Mouse (Mus musculus) neural tube, embryonic 14.5 days (tissue): ENCODE measurements around the gene Sde2. TPM values are rescaled to one million over a fixed set of nuclear protein-coding genes. Genes with fewer than 3 reads are reported as not detected.

Experiments
- ATAC-seq: fragments of 200-750 bp; cut with Nextera tagmentation; 2 replicates; pipeline ENCODE4 v1.8.0; 2017; ENCODE audit warnings: low read depth, mild to moderate bottlenecking, moderate TSS enrichment, moderate library complexity
- H3K27ac ChIP-seq: fragments of 300-500 bp; sonication (generic); 2 replicates; pipeline ENCODE4 v1.5.1; 2014; ENCODE audit warnings: low read depth, mild to moderate bottlenecking, control low read depth, low read length, moderate library complexity, mixed read lengths
- H3K27me3 ChIP-seq: fragments of 300-500 bp; sonication (generic); 2 replicates; pipeline ENCODE4 v1.6.1; 2014; ENCODE audit warnings: low read length; ENCODE audit not compliant: control insufficient read depth, insufficient read depth
- H3K36me3 ChIP-seq: fragments of 300-500 bp; sonication (generic); 2 replicates; pipeline ENCODE4 v1.6.1; 2014; ENCODE audit warnings: low read length, mixed read lengths; ENCODE audit not compliant: control insufficient read depth, insufficient read depth
- H3K4me1 ChIP-seq: fragments of 300-500 bp; sonication (generic); 2 replicates; pipeline ENCODE4 v1.6.1; 2014; ENCODE audit warnings: low read length; ENCODE audit not compliant: control insufficient read depth, insufficient read depth
- H3K4me2 ChIP-seq: fragments of 300-500 bp; sonication (generic); 2 replicates; pipeline ENCODE4 v1.6.1; 2014; ENCODE audit warnings: mild to moderate bottlenecking, low read depth, low read length, control low read depth
- H3K4me3 ChIP-seq: fragments of 300-500 bp; sonication (generic); 2 replicates; pipeline ENCODE4 v1.5.1; 2014; ENCODE audit warnings: low read depth, low read length, control low read depth, mixed read lengths
- H3K9ac ChIP-seq: fragments of 300-500 bp; sonication (generic); replicated peaks from 2 replicates; pipeline ENCODE4 v1.6.1; 2014; ENCODE audit warnings: low read depth, mild to moderate bottlenecking, control low read depth, low read length, mixed read lengths
- H3K9me3 ChIP-seq: fragments of 300-500 bp; sonication (generic); 2 replicates; pipeline ENCODE4 v1.6.1; 2016; ENCODE audit warnings: low read length; ENCODE audit not compliant: control insufficient read depth
- WGBS: fragments of 180-500 bp; shearing (Covaris S2); extraction: QIAGEN DNeasy Blood & Tissue Kit; methylation state at CpG from one replicate; pipeline ENCODE4 v1.1.7; 2014; 5-methylcytosine and 5-hydroxymethylcytosine counted together
- polyA plus RNA-seq: library from polyadenylated mRNA; unstranded; fragments of >200 nt; fragmentation: Nextera tagmentation; extraction: Ambion mirVana; gene quantifications from 2 replicates; pipeline ENCODE4 v1.2.1, GENCODE M21; 2014

Sde2 gene
- polyA plus RNA-seq, 1 experiment from 2014 or later, result 29.0 TPM

DNA sequence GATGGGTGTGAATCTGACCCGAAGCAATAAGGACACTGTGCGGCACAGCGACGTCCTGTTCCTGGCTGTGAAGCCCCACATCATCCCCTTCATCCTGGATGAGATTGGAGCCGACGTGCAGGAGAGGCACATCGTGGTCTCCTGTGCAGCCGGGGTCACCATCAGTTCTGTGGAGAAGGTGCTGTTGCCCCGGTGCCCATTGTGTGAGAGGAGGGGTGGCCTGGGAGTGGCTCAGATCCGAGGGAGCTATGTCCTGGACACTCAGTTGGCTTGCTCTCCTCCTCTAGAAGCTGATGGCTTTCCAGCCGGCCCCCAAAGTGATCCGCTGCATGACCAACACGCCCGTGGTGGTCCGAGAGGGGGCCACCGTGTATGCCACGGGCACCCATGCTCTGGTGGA is 54.9 kb downstream of the Sde2 start:
- H3K4me3 ChIP-seq, result no peak overlapping the region
- no peak for ATAC-seq
- peaks cover 14% of the 10 kb centered on the region for H3K4me1 ChIP-seq
- WGBS, result 95% methylated on average over 17 of the region's 17 CpGs
- H3K27me3 ChIP-seq, result peaks cover 3% of the 10 kb centered on the region; the same call in 1 of the 2 replicates
- no peaks in the 10 kb centered on the region for H3K9me3 ChIP-seq
- no peak overlapping the region for H3K4me2 ChIP-seq
- H3K27ac ChIP-seq, result no peak overlapping the region
- H3K36me3 ChIP-seq, result peaks cover 15% of the 10 kb centered on the region; the same call in 1 of the 2 replicates
- no peak overlapping the region for H3K9ac ChIP-seq

DNA sequence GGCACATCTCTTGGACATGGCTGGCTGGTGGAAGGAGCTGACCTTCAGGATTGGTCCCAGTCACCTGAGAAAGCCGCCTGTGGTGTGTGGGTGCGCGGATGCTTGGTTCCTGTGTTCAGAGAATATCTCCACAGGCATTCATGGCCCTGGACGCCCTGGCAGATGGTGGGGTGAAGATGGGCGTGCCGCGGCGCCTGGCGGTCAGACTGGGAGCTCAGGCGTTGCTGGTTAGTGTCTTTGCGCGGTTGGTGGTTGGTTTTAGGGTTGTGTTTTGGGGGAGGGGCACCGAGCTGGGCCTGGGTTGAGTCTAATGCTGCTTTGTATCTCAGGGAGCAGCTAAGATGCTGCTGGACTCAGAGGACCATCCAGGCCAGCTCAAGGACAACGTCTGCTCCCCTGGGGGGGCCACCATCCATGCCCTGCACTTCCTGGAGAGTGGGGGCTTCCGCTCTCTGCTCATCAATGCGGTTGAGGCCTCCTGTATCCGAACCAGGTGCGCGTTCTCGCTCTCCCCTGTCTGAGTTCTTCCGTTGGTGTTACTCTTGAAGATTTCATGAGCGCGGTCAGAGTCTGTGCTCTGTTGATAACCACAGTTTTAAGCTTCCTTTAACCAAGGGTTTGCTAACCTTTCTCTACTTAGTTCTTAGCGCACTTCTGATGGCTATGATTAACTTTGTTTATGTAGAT is 55.7 kb downstream of the Sde2 start:
- no peak for ATAC-seq
- Histone ChIP-seq H3K27me3 (peaks cover 3% of the 10 kb centered on the region; the same call in 1 of the 2 replicates), H3K36me3 (peaks cover 15% of the 10 kb centered on the region; the same call in 1 of the 2 replicates), H3K4me3 (no peak overlapping the region), H3K27ac (no peak overlapping the region), H3K9me3 (no peaks in the 10 kb centered on the region), H3K4me1 (peaks cover 14% of the 10 kb centered on the region), H3K4me2 (no peak overlapping the region), H3K9ac (no peak overlapping the region)
- 94% methylated on average over 24 of the region's 24 CpGs for WGBS

DNA sequence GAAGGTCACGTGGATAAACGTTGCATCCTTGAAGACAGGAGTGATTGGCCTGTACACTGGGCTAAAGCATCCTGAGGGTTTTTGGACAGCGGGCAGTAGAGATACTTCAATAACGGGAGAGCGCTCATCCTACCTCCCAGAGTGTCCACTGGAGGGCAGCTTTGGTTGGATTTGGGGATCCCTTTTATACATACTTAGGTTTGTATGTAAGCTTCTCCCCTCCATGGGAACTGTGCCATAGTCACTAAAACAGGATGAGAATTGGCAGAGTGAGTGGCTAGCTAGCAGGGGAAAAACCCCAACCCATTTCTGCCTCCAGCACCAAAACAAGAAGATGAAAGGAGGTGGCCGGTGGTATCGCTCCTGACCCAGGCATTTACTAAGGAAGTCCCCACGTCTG is 60.2 kb downstream of the Sde2 start:
- H3K36me3 ChIP-seq, result peaks cover 14% of the 10 kb centered on the region; the same call in 1 of the 2 replicates
- H3K9ac ChIP-seq, result no peak overlapping the region
- no peaks in the 10 kb centered on the region for H3K4me1 ChIP-seq
- H3K27me3 ChIP-seq, result no peaks in the 10 kb centered on the region
- H3K27ac ChIP-seq, result no peak overlapping the region
- no peak overlapping the region for H3K4me2 ChIP-seq
- 54% methylated on average over 8 of the region's 8 CpGs for WGBS
- no peak for ATAC-seq
- no peaks in the 10 kb centered on the region for H3K9me3 ChIP-seq
- H3K4me3 ChIP-seq, result no peak overlapping the region

DNA sequence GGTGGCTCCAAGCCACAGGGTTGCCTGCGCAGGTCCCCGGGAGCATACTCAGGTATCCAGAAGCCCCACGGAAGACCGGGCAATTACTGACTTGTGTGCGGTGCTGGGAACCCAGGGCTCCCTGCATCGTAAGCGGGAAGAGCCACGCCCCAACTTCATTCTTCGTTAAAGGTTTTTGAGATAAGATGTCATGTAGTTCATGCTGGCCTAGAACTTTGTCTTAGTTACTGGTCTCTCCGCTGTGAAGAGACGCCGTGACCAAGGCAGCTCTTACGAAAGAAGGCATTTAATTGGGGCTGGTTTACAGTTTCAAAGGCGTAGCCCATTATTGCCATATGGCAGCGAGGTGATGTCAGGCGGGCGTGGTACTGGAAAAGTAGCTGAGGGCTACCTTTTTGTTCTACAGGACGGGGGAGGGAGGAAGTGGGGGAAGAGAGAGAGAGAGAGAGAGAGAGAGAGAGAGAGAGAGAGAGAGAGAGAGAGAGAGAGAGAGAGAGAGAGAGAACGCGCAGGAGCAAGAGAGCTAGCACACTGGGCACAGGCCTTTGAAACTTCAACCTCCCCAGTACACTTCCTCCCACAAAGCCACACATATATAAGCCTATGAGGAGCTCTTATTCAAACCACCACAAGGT is 60.8 kb downstream of the Sde2 start:
- Histone ChIP-seq H3K27me3 (no peaks in the 10 kb centered on the region), H3K4me3 (no peak overlapping the region), H3K4me1 (no peaks in the 10 kb centered on the region), H3K9ac (no peak overlapping the region), H3K36me3 (peaks cover 9% of the 10 kb centered on the region; the same call in 1 of the 2 replicates), H3K9me3 (no peaks in the 10 kb centered on the region), H3K27ac (no peak overlapping the region), H3K4me2 (no peak overlapping the region)
- WGBS, result 60% methylated on average over 20 of the region's 20 CpGs
- ATAC-seq, result no peak

DNA sequence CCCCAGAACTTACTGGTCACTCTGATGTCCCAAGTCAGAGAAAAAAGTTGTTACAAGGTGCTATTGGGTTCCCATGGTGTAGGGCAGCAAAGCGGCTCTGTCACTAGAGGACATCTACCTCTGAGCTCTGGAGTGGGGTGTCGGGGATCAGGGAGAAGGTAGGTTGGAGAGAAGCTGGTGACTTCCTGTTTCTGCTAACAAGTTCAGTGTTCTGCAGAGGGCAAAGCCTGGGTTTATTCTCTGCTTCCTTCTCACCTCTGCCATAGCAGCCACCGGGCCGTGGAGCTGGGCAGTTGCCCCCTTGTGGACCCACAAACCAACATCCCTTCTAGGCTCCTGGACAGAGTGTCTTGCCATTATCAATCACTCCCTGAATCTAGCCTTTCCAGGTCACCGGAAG is 61.9 kb downstream of the Sde2 start:
- Histone ChIP-seq H3K36me3 (no peaks in the 10 kb centered on the region), H3K9me3 (no peaks in the 10 kb centered on the region), H3K27ac (no peak overlapping the region), H3K4me2 (no peak overlapping the region), H3K4me1 (no peaks in the 10 kb centered on the region), H3K4me3 (no peak overlapping the region), H3K9ac (no peak overlapping the region), H3K27me3 (no peaks in the 10 kb centered on the region)
- WGBS, result 83% methylated on average over 5 of the region's 5 CpGs
- no peak for ATAC-seq

DNA sequence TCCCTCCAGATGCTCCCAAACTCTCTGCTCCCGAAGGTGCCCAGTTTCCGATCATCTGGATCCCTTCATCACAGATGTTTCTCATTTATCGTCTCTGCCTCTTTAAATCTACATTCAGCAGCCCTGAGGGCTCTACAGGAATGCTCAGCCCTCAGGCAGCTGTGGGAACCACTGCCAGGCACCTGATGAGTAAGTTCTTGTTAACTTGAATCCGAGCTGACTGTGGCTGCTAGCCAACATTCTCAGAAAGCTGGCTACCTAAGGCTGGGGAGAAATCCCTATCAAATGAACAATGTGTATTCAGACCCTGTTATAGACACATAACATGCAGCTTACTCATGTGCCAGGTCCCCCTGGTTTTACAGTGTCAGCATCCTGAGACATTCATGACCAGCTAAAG is 62.9 kb downstream of the Sde2 start:
- Histone ChIP-seq H3K9me3 (no peaks in the 10 kb centered on the region), H3K4me1 (no peaks in the 10 kb centered on the region), H3K4me2 (no peak overlapping the region), H3K4me3 (no peak overlapping the region), H3K36me3 (no peaks in the 10 kb centered on the region), H3K27ac (no peak overlapping the region), H3K9ac (no peak overlapping the region), H3K27me3 (no peaks in the 10 kb centered on the region)
- WGBS, result 58% methylated on average over 4 of the region's 4 CpGs
- no peak for ATAC-seq

DNA sequence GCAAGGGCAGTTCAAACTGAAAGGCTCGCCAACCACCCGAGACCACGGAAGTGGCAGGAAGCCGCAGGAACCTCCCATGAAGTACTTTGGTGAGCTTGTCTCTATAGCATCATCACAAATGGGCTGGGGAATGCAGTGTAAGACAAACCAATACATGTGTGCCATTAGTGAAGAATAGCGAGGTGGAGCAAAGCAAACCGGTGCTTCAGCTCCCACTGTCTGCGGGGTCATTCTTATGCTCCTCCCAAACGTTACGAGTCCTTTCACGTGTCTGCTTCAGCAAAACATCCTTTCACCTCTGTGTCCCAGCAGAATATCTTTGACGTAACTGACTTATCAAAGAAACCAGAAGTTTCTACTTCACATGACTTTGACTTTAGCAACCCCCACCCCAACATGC is 65.5 kb downstream of the Sde2 start:
- no peak overlapping the region for H3K4me3 ChIP-seq
- no peak overlapping the region for H3K9ac ChIP-seq
- no peak overlapping the region for H3K27ac ChIP-seq
- no peaks in the 10 kb centered on the region for H3K36me3 ChIP-seq
- WGBS, result 88% methylated on average over 11 of the region's 11 CpGs
- no peaks in the 10 kb centered on the region for H3K27me3 ChIP-seq
- no peaks in the 10 kb centered on the region for H3K9me3 ChIP-seq
- no peaks in the 10 kb centered on the region for H3K4me1 ChIP-seq
- H3K4me2 ChIP-seq, result no peak overlapping the region
- ATAC-seq, result no peak

DNA sequence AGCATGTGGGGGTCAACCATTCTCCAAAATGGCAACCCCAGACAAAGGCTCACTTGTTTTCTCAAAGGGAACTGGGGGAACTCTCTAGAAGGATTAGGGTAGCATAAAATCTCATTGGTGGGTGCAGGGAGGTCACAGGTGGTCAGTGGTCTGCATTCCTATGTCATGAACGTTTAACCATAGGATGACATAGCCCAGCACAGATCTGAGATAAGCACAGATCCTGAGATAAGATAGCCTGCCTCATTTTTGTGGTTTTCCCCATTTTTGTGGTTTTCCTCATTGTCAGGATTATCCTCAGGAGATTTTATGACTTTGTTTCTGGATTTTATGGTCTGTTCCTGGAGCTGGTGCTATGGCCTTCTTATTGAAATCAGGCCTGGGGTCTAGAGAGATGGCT is 66.1 kb downstream of the Sde2 start:
- no peaks in the 10 kb centered on the region for H3K4me1 ChIP-seq
- 87% methylated on average over 1 of the region's 1 CpGs for WGBS
- no peaks in the 10 kb centered on the region for H3K36me3 ChIP-seq
- no peak overlapping the region for H3K4me3 ChIP-seq
- no peaks in the 10 kb centered on the region for H3K27me3 ChIP-seq
- H3K9me3 ChIP-seq, result no peaks in the 10 kb centered on the region
- no peak overlapping the region for H3K9ac ChIP-seq
- no peak overlapping the region for H3K27ac ChIP-seq
- no peak overlapping the region for H3K4me2 ChIP-seq
- no peak for ATAC-seq
